8 mouse cellular contexts compared by ENCODE assay signal in the genomic region with DNA sequence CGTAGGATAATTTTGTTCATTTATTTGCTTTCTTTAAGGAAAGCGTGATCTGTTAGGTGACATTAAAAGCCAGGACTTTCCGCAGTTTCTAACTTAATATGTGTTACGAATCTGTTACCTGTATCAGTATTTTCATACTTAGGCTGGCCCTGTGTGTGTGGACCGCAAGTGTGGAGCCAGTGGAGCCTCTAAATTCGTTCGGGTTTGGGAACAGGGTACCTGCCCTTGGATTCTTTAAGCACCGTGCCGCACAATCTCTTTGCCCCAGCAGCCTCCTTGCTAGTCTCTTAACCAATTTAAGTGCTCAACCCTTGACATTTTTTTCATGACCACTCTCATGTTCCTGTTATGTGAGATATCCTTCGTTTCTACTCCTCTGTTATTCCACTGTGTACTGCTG. TPM values are rescaled to one million over a fixed set of nuclear protein-coding genes. Genes with fewer than 3 reads are reported as not detected.
DNase-seq lines count a peak whose midpoint lies in the region; ATAC-seq and TF ChIP-seq lines count a peak whose summit lies in the region.
"Had no signal": no experiment of that assay in that cellular context is flagged by ENCODE, and none has a peak within 500 bp of the region (broad histone marks: within the 10 kb centered on the region; RNA-seq: fewer than 3 reads in every experiment).

No protein-coding gene starts in this region.

- H3K27ac ChIP-seq in testis, adult 2 months (ENCODE audit: control insufficient read depth, insufficient read depth, low read depth, low read length): peak overlapping the region; percentile 34; the same call in 1 of the 2 replicates
- H3K27ac ChIP-seq in forebrain, embryonic 15.5 days (replicated peaks): no peak overlapping the region
- H3K27ac ChIP-seq in liver, embryonic 11.5 days (ENCODE audit: low read depth, low read length): no peak overlapping the region
- no peak overlapping the region for H3K27ac ChIP-seq in stomach, embryonic 15.5 days

- H3K4me2 ChIP-seq in forebrain, embryonic 15.5 days (replicated peaks): peak overlapping the region; percentile 64
- peak overlapping the region; percentile 76 for H3K4me2 ChIP-seq in liver, embryonic 11.5 days
- peak overlapping the region; percentile 57 for H3K4me2 ChIP-seq in stomach, embryonic 15.5 days

- no peak for ATAC-seq in forebrain, embryonic 15.5 days (replicated peaks)
- no peak for ATAC-seq in liver, embryonic 11.5 days (replicated peaks; ENCODE audit: low FRiP score)
- no peak for ATAC-seq in stomach, embryonic 15.5 days (ENCODE audit: insufficient read depth, low FRiP score, low read depth)

- 53% methylated on average over 10 of the region's 10 CpGs for WGBS in forebrain, embryonic 15.5 days
- WGBS in liver, embryonic 11.5 days: 39% methylated on average over 10 of the region's 10 CpGs
- 42% methylated on average over 10 of the region's 10 CpGs for WGBS in stomach, embryonic 15.5 days

- H3K36me3 ChIP-seq in testis, adult 2 months (ENCODE audit: control insufficient read depth, insufficient read depth, low read length): no peaks in the 10 kb centered on the region
- peaks cover 12% of the 10 kb centered on the region for H3K36me3 ChIP-seq in forebrain, embryonic 15.5 days
- peaks cover 10% of the 10 kb centered on the region; the same call in 1 of the 2 replicates for H3K36me3 ChIP-seq in liver, embryonic 11.5 days (ENCODE audit: control insufficient read depth, insufficient read depth, low read length)
- H3K36me3 ChIP-seq in stomach, embryonic 15.5 days: peaks cover 11% of the 10 kb centered on the region

- no peak for TF ChIP-seq POLR2A in testis, adult 2 months (IDR thresholded peaks at IDR 0.05; ENCODE audit: control insufficient read depth, low read depth, low read length)

- TF ChIP-seq CTCF in testis, adult 2 months (IDR thresholded peaks at IDR 0.05; ENCODE audit: control insufficient read depth, insufficient read depth, insufficient replicate concordance, low read depth, low read length): no peak

- H3K4me1 ChIP-seq in testis, adult 2 months (ENCODE audit: control insufficient read depth, insufficient read depth, low read length): peaks cover 3% of the 10 kb centered on the region
- peaks cover 37% of the 10 kb centered on the region for H3K4me1 ChIP-seq in forebrain, embryonic 15.5 days
- H3K4me1 ChIP-seq in liver, embryonic 11.5 days (replicated peaks; ENCODE audit: control insufficient read depth, insufficient read depth, low read length): peaks cover 29% of the 10 kb centered on the region
- H3K4me1 ChIP-seq in stomach, embryonic 15.5 days: peaks cover 16% of the 10 kb centered on the region

- H3K9ac ChIP-seq in forebrain, embryonic 15.5 days (replicated peaks): peak overlapping the region; percentile 85
- peak overlapping the region; percentile 97 for H3K9ac ChIP-seq in liver, embryonic 11.5 days (ENCODE audit: low read depth, low read length)
- peak overlapping the region; percentile 16; the same call in 1 of the 2 replicates for H3K9ac ChIP-seq in stomach, embryonic 15.5 days

- DNase-seq in testis, postnatal 14 days (ENCODE audit: low spot score): no peak
- no peak for DNase-seq in liver, embryonic 11.5 days (ENCODE audit: low spot score)
- no peak for DNase-seq in layer of hippocampus, postnatal 25 days (ENCODE audit: extremely low spot score in 1 of 2, low spot score in 1 of 2)
- DNase-seq in frontal cortex, postnatal 14 days (ENCODE audit: low spot score in 2 of 2): no peak

- no peaks in the 10 kb centered on the region for H3K9me3 ChIP-seq in forebrain, embryonic 15.5 days
- no peaks in the 10 kb centered on the region for H3K9me3 ChIP-seq in liver, embryonic 11.5 days (ENCODE audit: control insufficient read depth, low read length)
- H3K9me3 ChIP-seq in stomach, embryonic 15.5 days: no peaks in the 10 kb centered on the region

- no peaks in the 10 kb centered on the region for H3K27me3 ChIP-seq in testis, adult 2 months (ENCODE audit: control insufficient read depth, insufficient read depth, low read length)
- no peaks in the 10 kb centered on the region for H3K27me3 ChIP-seq in forebrain, embryonic 15.5 days
- H3K27me3 ChIP-seq in liver, embryonic 11.5 days (replicated peaks; ENCODE audit: control insufficient read depth, insufficient read depth, low read length): no peaks in the 10 kb centered on the region
- H3K27me3 ChIP-seq in stomach, embryonic 15.5 days (replicated peaks): no peaks in the 10 kb centered on the region

- H3K4me3 ChIP-seq in testis, adult 2 months (ENCODE audit: control insufficient read depth, low read depth, low read length): no peak overlapping the region
- H3K4me3 ChIP-seq in forebrain, embryonic 15.5 days: peak overlapping the region; percentile 94
- H3K4me3 ChIP-seq in liver, embryonic 11.5 days (ENCODE audit: low read depth, low read length): peak overlapping the region; percentile 94
- peak overlapping the region; percentile 95 for H3K4me3 ChIP-seq in stomach, embryonic 15.5 days (replicated peaks)

RNA-seq across cellular contexts. Expression of gene Dnajc5, which starts 1.2 kb away (rescaled TPM):
- 16.6 and 19.8 TPM in 2 replicates for polyA plus RNA-seq in testis, adult 2 months (2012; rRNA removed)
- polyA plus RNA-seq in forebrain, embryonic 15.5 days (2015; fragmentation: Nextera tagmentation; extraction: Ambion mirVana): 199 and 209 TPM in 2 replicates
- polyA plus RNA-seq in liver, embryonic 11.5 days (2014; fragmentation: Nextera tagmentation; extraction: Ambion mirVana): 61.1 and 65.6 TPM in 2 replicates
- polyA plus RNA-seq in stomach, embryonic 15.5 days (2015; fragmentation: Nextera tagmentation; extraction: Ambion mirVana): 76.4 and 82.1 TPM in 2 replicates
- 100 to 1,000 TPM; 272 to 281 TPM for total RNA-seq in layer of hippocampus, postnatal 25 days (2021)

RNA-seq across cellular contexts. Expression of gene Tpd52l2, which starts 24.5 kb away (rescaled TPM):
- polyA plus RNA-seq in testis, adult 2 months (2012; rRNA removed): 17.4 and 17.5 TPM in 2 replicates
- polyA plus RNA-seq in forebrain, embryonic 15.5 days (2015; fragmentation: Nextera tagmentation; extraction: Ambion mirVana): 133 and 141 TPM in 2 replicates
- polyA plus RNA-seq in liver, embryonic 11.5 days (2014; fragmentation: Nextera tagmentation; extraction: Ambion mirVana): 149 and 156 TPM in 2 replicates
- polyA plus RNA-seq in stomach, embryonic 15.5 days (2015; fragmentation: Nextera tagmentation; extraction: Ambion mirVana): 136 and 140 TPM in 2 replicates
- total RNA-seq in layer of hippocampus, postnatal 25 days (2021): 10 to 100 TPM; 75.4 to 79.1 TPM

RNA-seq across cellular contexts. Expression of gene Abhd16b, which starts 28.5 kb away (rescaled TPM):
- polyA plus RNA-seq in testis, adult 2 months (2012; rRNA removed): 141 and 146 TPM in 2 replicates
- not detected in 2 replicates for polyA plus RNA-seq in forebrain, embryonic 15.5 days (2015; fragmentation: Nextera tagmentation; extraction: Ambion mirVana)
- polyA plus RNA-seq in liver, embryonic 11.5 days (2014; fragmentation: Nextera tagmentation; extraction: Ambion mirVana): 0.13 TPM in 1 of 2 replicates, not detected in the other
- 0.17 and 0.23 TPM in 2 replicates for polyA plus RNA-seq in stomach, embryonic 15.5 days (2015; fragmentation: Nextera tagmentation; extraction: Ambion mirVana)
- total RNA-seq in layer of hippocampus, postnatal 25 days (2021): not detected
- total RNA-seq: common myeloid progenitor, adult 5-6 weeks had no signal

Comparison
In these comparisons a context has a peak if more than half of its experiments do, and no peak if none do; other contexts are left out.
1. H3K9ac ChIP-seq: peak in every context shown above with its lines; median percentile 97 in liver, embryonic 11.5 days; 85 in forebrain, embryonic 15.5 days; 16 in stomach, embryonic 15.5 days.
2. RNA of gene Abhd16b, which starts 28.5 kb away (polyA plus RNA-seq): 141 to 146 TPM in testis, adult 2 months; 0.17 to 0.23 TPM in stomach, embryonic 15.5 days, not detected in forebrain, embryonic 15.5 days and 0.13 TPM in liver, embryonic 11.5 days; every median in the first group is over 100 times any median in the second.
3. Peak in every context shown above with its lines, with median percentiles within 50 percentile points of each other: H3K4me2 ChIP-seq.